Comparison of ENCODE assay signal across 11 mouse cellular contexts in the genomic region with DNA sequence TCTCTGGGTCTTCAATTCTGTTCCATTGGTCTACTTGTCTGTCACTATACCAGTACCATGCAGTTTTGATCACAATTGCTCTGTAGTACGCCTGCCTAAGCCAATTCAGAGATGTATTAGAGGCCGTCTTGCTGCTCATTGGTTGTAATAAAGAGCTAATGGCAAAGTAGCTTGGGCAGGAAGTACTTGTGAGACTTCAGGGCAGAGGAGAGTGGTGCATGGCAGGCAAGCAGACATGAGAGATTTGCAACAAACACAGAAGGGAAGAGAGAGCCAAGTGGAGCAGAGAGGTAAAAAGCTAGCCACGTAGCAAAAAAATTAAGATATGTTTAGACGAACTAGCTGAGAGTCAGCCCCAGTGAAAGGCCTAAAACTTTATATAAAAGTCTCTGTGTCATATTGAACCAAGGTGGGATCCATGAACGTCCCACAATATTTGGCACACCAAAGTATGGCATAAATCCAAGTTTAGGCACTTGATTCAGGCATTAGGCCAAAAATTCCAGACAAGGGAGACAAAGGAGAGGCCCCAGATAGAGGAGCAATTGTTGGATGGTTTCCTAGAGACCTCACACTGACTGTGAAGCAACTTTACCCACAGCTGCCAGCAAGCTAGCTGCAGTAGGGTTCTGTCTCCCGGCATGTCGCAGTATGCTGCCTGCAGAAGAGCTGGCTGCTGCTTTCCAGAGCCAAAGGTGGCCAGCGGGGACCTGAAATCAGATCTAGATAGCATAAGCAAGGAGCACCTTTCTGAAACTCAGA. TPM values are rescaled to one million over a fixed set of nuclear protein-coding genes. Genes with fewer than 3 reads are reported as not detected.
DNase-seq lines count a peak whose midpoint lies in the region; ATAC-seq lines count a peak whose summit lies in the region.
"Had no signal": no experiment of that assay in that cellular context is flagged by ENCODE, and none has a peak within 500 bp of the region (broad histone marks: within the 10 kb centered on the region; RNA-seq: fewer than 3 reads in every experiment).

No protein-coding gene starts in this region.

- no peaks in the 10 kb centered on the region for H3K9me3 ChIP-seq in forebrain, embryonic 14.5 days (replicated peaks; ENCODE audit: control insufficient read depth, low read length)
- no peaks in the 10 kb centered on the region for H3K9me3 ChIP-seq in midbrain, embryonic 13.5 days
- H3K9me3 ChIP-seq: embryonic facial prominence, embryonic 12.5 days had no signal

- H3K4me1 ChIP-seq in forebrain, embryonic 14.5 days (ENCODE audit: control insufficient read depth, insufficient read depth, low read length): no peaks in the 10 kb centered on the region
- H3K4me1 ChIP-seq in midbrain, embryonic 13.5 days (replicated peaks): peaks cover 3% of the 10 kb centered on the region; the same call in 1 of the 2 replicates
- H3K4me1 ChIP-seq: embryonic facial prominence, embryonic 12.5 days had no signal

- no peak overlapping the region for H3K9ac ChIP-seq in forebrain, embryonic 14.5 days (ENCODE audit: low read length)
- H3K9ac ChIP-seq in midbrain, embryonic 13.5 days (replicated peaks): no peak overlapping the region
- H3K9ac ChIP-seq: embryonic facial prominence, embryonic 12.5 days had no signal

- 27% methylated on average over 8 of the region's 8 CpGs for WGBS in forebrain, embryonic 14.5 days
- 51% methylated on average over 8 of the region's 8 CpGs for WGBS in midbrain, embryonic 13.5 days

- no peaks in the 10 kb centered on the region for H3K27me3 ChIP-seq in forebrain, embryonic 14.5 days (replicated peaks; ENCODE audit: control insufficient read depth, insufficient read depth, low read length)
- no peaks in the 10 kb centered on the region for H3K27me3 ChIP-seq in midbrain, embryonic 13.5 days
- H3K27me3 ChIP-seq: embryonic facial prominence, embryonic 12.5 days had no signal

- peak overlapping the region; percentile 10; the same call in 1 of the 2 replicates for H3K27ac ChIP-seq in forebrain, embryonic 14.5 days (ENCODE audit: low read depth, low read length)
- H3K27ac ChIP-seq in midbrain, embryonic 13.5 days: peak overlapping the region; percentile 53; the same call in 1 of the 2 replicates
- H3K27ac ChIP-seq: embryonic facial prominence, embryonic 12.5 days had no signal

- peak; percentile 22 to 38 for DNase-seq in left cerebral cortex, postnatal 10 days (ENCODE audit: extremely low spot score in 1 of 2, low spot score in 2 of 2)
- DNase-seq in left cerebral cortex, adult 11 months (ENCODE audit: low spot score): no peak
- DNase-seq in forebrain, embryonic 14.5 days (ENCODE audit: low spot score): peak; percentile 92
- peak; percentile 3 for DNase-seq in heart, postnatal 25 days (ENCODE audit: low spot score)
- no peak for DNase-seq in frontal cortex, postnatal 25 days (ENCODE audit: low spot score in 2 of 2)
- DNase-seq in spleen, adult 12 weeks (ENCODE audit: low spot score): no peak
- DNase-seq in gastrocnemius, postnatal 4 days (ENCODE audit: low spot score in 2 of 2): no peak

- H3K4me2 ChIP-seq in forebrain, embryonic 14.5 days (ENCODE audit: low read length): no peak overlapping the region
- H3K4me2 ChIP-seq in midbrain, embryonic 13.5 days (replicated peaks): no peak overlapping the region
- H3K4me2 ChIP-seq: embryonic facial prominence, embryonic 12.5 days had no signal

- ATAC-seq in forebrain, embryonic 14.5 days: peak; percentile 98
- peak; percentile 94 for ATAC-seq in midbrain, embryonic 13.5 days

- intact Hi-C loops in left cerebral cortex, postnatal 10 days (cut with DNase I): loop anchor here (5.0 kb wide), 2 partner anchors 321 to 526 kb away; no protein-coding TSS in a partner anchor
- intact Hi-C loops in heart, postnatal 25 days (cut with DNase I): loop anchor here (5.0 kb wide), 1 partner anchor 526 kb away; no protein-coding TSS in a partner anchor

- no peaks in the 10 kb centered on the region for H3K36me3 ChIP-seq in forebrain, embryonic 14.5 days (ENCODE audit: control insufficient read depth, insufficient read depth, low read length)
- H3K36me3 ChIP-seq in midbrain, embryonic 13.5 days: no peaks in the 10 kb centered on the region
- H3K36me3 ChIP-seq: embryonic facial prominence, embryonic 12.5 days had no signal

- no peak overlapping the region for H3K4me3 ChIP-seq in forebrain, embryonic 14.5 days (ENCODE audit: low read depth, low read length)
- no peak overlapping the region for H3K4me3 ChIP-seq in midbrain, embryonic 13.5 days (replicated peaks)
- H3K4me3 ChIP-seq: embryonic facial prominence, embryonic 12.5 days had no signal

RNA-seq across cellular contexts. Expression of gene Nme8, which starts 14.5 kb away (rescaled TPM):
- total RNA-seq in left cerebral cortex, postnatal 10 days (2021): not detected
- polyA plus RNA-seq in forebrain, embryonic 14.5 days (2014; fragmentation: Nextera tagmentation; extraction: Ambion mirVana): not detected in 2 replicates
- total RNA-seq in heart, postnatal 25 days (2021): not detected
- polyA plus RNA-seq in midbrain, embryonic 13.5 days (2015; fragmentation: Nextera tagmentation; extraction: Ambion mirVana): not detected in 2 replicates
- total RNA-seq in gastrocnemius, postnatal 4 days (2021): not detected
- total RNA-seq: layer of hippocampus, adult 18-20 months; neutrophil, adult 5-6 weeks had no signal
- polyA plus RNA-seq: embryonic facial prominence, embryonic 12.5 days had no signal

Comparison
In these comparisons a context has a peak if more than half of its experiments do, and no peak if none do; other contexts are left out.
1. DNase-seq: peak in left cerebral cortex, postnatal 10 days (2 of 2), forebrain, embryonic 14.5 days (single experiment) and heart, postnatal 25 days (single experiment); none in left cerebral cortex, adult 11 months (single experiment), frontal cortex, postnatal 25 days (0 of 2), spleen, adult 12 weeks (single experiment) and gastrocnemius, postnatal 4 days (0 of 2).